Mouse (Mus musculus) hindbrain, embryonic 12.5 days (tissue): ENCODE data around the gene Dctn5. TPM values are rescaled to one million over a fixed set of nuclear protein-coding genes. Genes with fewer than 3 reads are reported as not detected.
"Not testable (repeated sequence)": the region's sequence is repeated elsewhere in the genome, so short reads cannot be mapped to it uniquely, and the experiment has no call there.

Experiments
- ATAC-seq: fragments of 200-750 bp; cut with Nextera tagmentation; 2 replicates; pipeline ENCODE4 v1.8.0; 2017; ENCODE audit warnings: moderate TSS enrichment; ENCODE audit not compliant: low FRiP score
- H3K27ac ChIP-seq: fragments of 300-500 bp; sonication (generic); 2 replicates; pipeline ENCODE4 v1.5.1; 2016; ENCODE audit warnings: mild to moderate bottlenecking
- H3K27me3 ChIP-seq: fragments of 300-500 bp; sonication (generic); 2 replicates; pipeline ENCODE4 v1.6.1; 2016; ENCODE audit warnings: mild to moderate bottlenecking
- H3K36me3 ChIP-seq: fragments of 300-500 bp; sonication (generic); 2 replicates; pipeline ENCODE4 v1.6.1; 2016; ENCODE audit warnings: mild to moderate bottlenecking
- H3K4me1 ChIP-seq: fragments of 300-500 bp; sonication (generic); 2 replicates; pipeline ENCODE4 v1.6.1; 2016
- H3K4me2 ChIP-seq: fragments of 300-500 bp; sonication (generic); replicated peaks from 2 replicates; pipeline ENCODE4 v1.6.1; 2016; ENCODE audit warnings: mild to moderate bottlenecking
- H3K4me3 ChIP-seq: fragments of 300-500 bp; sonication (generic); 2 replicates; pipeline ENCODE4 v1.5.1; 2016; ENCODE audit warnings: mild to moderate bottlenecking
- H3K9ac ChIP-seq: fragments of 300-500 bp; sonication (generic); 2 replicates; pipeline ENCODE4 v1.6.1; 2016; ENCODE audit warnings: mild to moderate bottlenecking, moderate library complexity
- H3K9me3 ChIP-seq: fragments of 300-500 bp; sonication (generic); replicated peaks from 2 replicates; pipeline ENCODE4 v1.6.1; 2016; ENCODE audit warnings: mild to moderate bottlenecking
- WGBS: fragments of 180-500 bp; shearing (Covaris S2); methylation state at CpG from one replicate; pipeline ENCODE4 v1.1.7; 2016; 5-methylcytosine and 5-hydroxymethylcytosine counted together
- polyA plus RNA-seq: library from polyadenylated mRNA; unstranded; fragments of >200 nt; fragmentation: Nextera tagmentation; extraction: Ambion mirVana; gene quantifications from 2 replicates; pipeline ENCODE4 v1.2.1, GENCODE M21; 2016

Dctn5 gene
- polyA plus RNA-seq, result 124 and 135 TPM in 2 replicates

GRCm38 (mm10) chr7:122132497-122133337 lies at the start of gene Dctn5, which contains the start of gene Palb2:
Gene Dctn5, plus strand, starts transcription at chr7:122133041.
Gene Palb2, minus strand, starts transcription at chr7:122132985.
- peak within 1 kb of the TSS; percentile 81 for H3K4me3 ChIP-seq
- ATAC-seq, result peak; percentile 96
- WGBS, result under 1% methylated on average over 54 of the region's 54 CpGs
- H3K9ac ChIP-seq, result peak within 1 kb of the TSS; percentile 82
- H3K36me3 ChIP-seq, result peaks cover 36% of the 10 kb centered on the region
- H3K9me3 ChIP-seq, result no peaks in the 10 kb centered on the region
- no peaks in the 10 kb centered on the region for H3K27me3 ChIP-seq
- peaks cover 9% of the 10 kb centered on the region for H3K4me1 ChIP-seq
- H3K27ac ChIP-seq, result peak within 1 kb of the TSS; percentile 42; the same call in 1 of the 2 replicates
- peak within 1 kb of the TSS; percentile 75 for H3K4me2 ChIP-seq

GRCm38 (mm10) chr7:122087195-122087982 lies 45.5 kb upstream of the Dctn5 start:
- Histone ChIP-seq H3K4me2 (no peak overlapping the region), H3K9me3 (no peaks in the 10 kb centered on the region), H3K27me3 (no peaks in the 10 kb centered on the region), H3K4me1 (no peaks in the 10 kb centered on the region), H3K36me3 (peaks cover 63% of the 10 kb centered on the region), H3K4me3 (no peak overlapping the region), H3K27ac (no peak overlapping the region), H3K9ac (no peak overlapping the region)
- ATAC-seq, result no peak
- 91% methylated on average over 11 of the region's 11 CpGs for WGBS

GRCm38 (mm10) chr7:122094564-122095330 lies 38.1 kb upstream of the Dctn5 start:
- no peak for ATAC-seq
- no peak overlapping the region for H3K27ac ChIP-seq
- no peaks in the 10 kb centered on the region for H3K9me3 ChIP-seq
- H3K36me3 ChIP-seq, result peaks cover 79% of the 10 kb centered on the region
- no peak overlapping the region for H3K4me3 ChIP-seq
- no peak overlapping the region for H3K9ac ChIP-seq
- no peak overlapping the region for H3K4me2 ChIP-seq
- H3K4me1 ChIP-seq, result no peaks in the 10 kb centered on the region
- no peaks in the 10 kb centered on the region for H3K27me3 ChIP-seq
- WGBS, result 98% methylated on average over 2 of the region's 2 CpGs

- no peaks in the 10 kb centered on the region for H3K27me3 ChIP-seq
- no peak overlapping the region for H3K4me2 ChIP-seq
- WGBS, result 95% methylated on average over 3 of the region's 3 CpGs
- no peak for ATAC-seq
- H3K9ac ChIP-seq, result no peak overlapping the region
- H3K27ac ChIP-seq, result no peak overlapping the region
- H3K4me1 ChIP-seq, result peaks cover 13% of the 10 kb centered on the region
- H3K9me3 ChIP-seq, result no peaks in the 10 kb centered on the region
- peaks cover 50% of the 10 kb centered on the region for H3K36me3 ChIP-seq
- no peak overlapping the region for H3K4me3 ChIP-seq
Measured at GRCm38 (mm10) chr7:122098009-122098408, 34.8 kb upstream of the Dctn5 start.

- peaks cover 13% of the 10 kb centered on the region for H3K4me1 ChIP-seq
- no peaks in the 10 kb centered on the region for H3K27me3 ChIP-seq
- no peaks in the 10 kb centered on the region for H3K9me3 ChIP-seq
- H3K4me2 ChIP-seq, result no peak overlapping the region
- ATAC-seq, result no peak
- H3K27ac ChIP-seq, result no peak overlapping the region
- 67% methylated on average over 4 of the region's 4 CpGs for WGBS
- no peak overlapping the region for H3K4me3 ChIP-seq
- peaks cover 41% of the 10 kb centered on the region for H3K36me3 ChIP-seq
- no peak overlapping the region for H3K9ac ChIP-seq
Measured at GRCm38 (mm10) chr7:122099222-122099621, 33.6 kb upstream of the Dctn5 start.

GRCm38 (mm10) chr7:122101014-122101746 lies 31.7 kb upstream of the Dctn5 start:
- peak; percentile 82 for ATAC-seq
- 10% methylated on average over 25 of the region's 28 CpGs for WGBS
- H3K9me3 ChIP-seq, H3K27me3 ChIP-seq: not testable (repeated sequence)
- peaks cover 13% of the 10 kb centered on the region for H3K4me1 ChIP-seq
- H3K9ac ChIP-seq, result peak overlapping the region; percentile 90
- peaks cover 23% of the 10 kb centered on the region for H3K36me3 ChIP-seq
- peak overlapping the region; percentile 74 for H3K4me3 ChIP-seq
- H3K27ac ChIP-seq, result peak overlapping the region; percentile 57; the same call in 1 of the 2 replicates
- peak overlapping the region; percentile 72 for H3K4me2 ChIP-seq

GRCm38 (mm10) chr7:122101747-122102244 lies 31.0 kb upstream of the Dctn5 start, which contains the start of gene Ndufab1:
Gene Ndufab1, minus strand, starts transcription at chr7:122101886.
- H3K27me3 ChIP-seq, result no peaks in the 10 kb centered on the region
- peak within 1 kb of the TSS; percentile 72 for H3K4me2 ChIP-seq
- H3K9ac ChIP-seq, result peak within 1 kb of the TSS; percentile 90
- H3K36me3 ChIP-seq, result peaks cover 17% of the 10 kb centered on the region
- H3K27ac ChIP-seq, result peak within 1 kb of the TSS; percentile 57
- WGBS, result under 1% methylated on average over 39 of the region's 43 CpGs
- no peaks in the 10 kb centered on the region for H3K9me3 ChIP-seq
- ATAC-seq, result peak; percentile 97
- peak within 1 kb of the TSS; percentile 74 for H3K4me3 ChIP-seq
- peaks cover 13% of the 10 kb centered on the region for H3K4me1 ChIP-seq

- no peak for ATAC-seq
- no peak overlapping the region for H3K9ac ChIP-seq
- H3K27ac ChIP-seq, result no peak overlapping the region
- H3K4me1 ChIP-seq, result no peaks in the 10 kb centered on the region
- H3K4me3 ChIP-seq, result no peak overlapping the region
- H3K36me3 ChIP-seq, result peaks cover 23% of the 10 kb centered on the region
- no peaks in the 10 kb centered on the region for H3K27me3 ChIP-seq
- 93% methylated on average over 6 of the region's 6 CpGs for WGBS
- no peaks in the 10 kb centered on the region for H3K9me3 ChIP-seq
- no peak overlapping the region for H3K4me2 ChIP-seq
Measured at GRCm38 (mm10) chr7:122108206-122108605, 24.6 kb upstream of the Dctn5 start.

GRCm38 (mm10) chr7:122123518-122123917 lies 9.3 kb upstream of the Dctn5 start:
- H3K27ac ChIP-seq, result no peak overlapping the region
- no peak for ATAC-seq
- peaks cover 58% of the 10 kb centered on the region for H3K36me3 ChIP-seq
- no peaks in the 10 kb centered on the region for H3K9me3 ChIP-seq
- H3K4me2 ChIP-seq, result no peak overlapping the region
- 89% methylated on average over 4 of the region's 4 CpGs for WGBS
- no peaks in the 10 kb centered on the region for H3K4me1 ChIP-seq
- H3K9ac ChIP-seq, result no peak overlapping the region
- H3K4me3 ChIP-seq, result no peak overlapping the region
- no peaks in the 10 kb centered on the region for H3K27me3 ChIP-seq

- H3K4me3 ChIP-seq, result no peak overlapping the region
- peaks cover 52% of the 10 kb centered on the region for H3K36me3 ChIP-seq
- H3K4me1 ChIP-seq, result no peaks in the 10 kb centered on the region
- WGBS, result 81% methylated on average over 8 of the region's 8 CpGs
- H3K9ac ChIP-seq, result no peak overlapping the region
- no peak overlapping the region for H3K27ac ChIP-seq
- no peaks in the 10 kb centered on the region for H3K27me3 ChIP-seq
- no peak for ATAC-seq
- H3K4me2 ChIP-seq, result no peak overlapping the region
- H3K9me3 ChIP-seq, result no peaks in the 10 kb centered on the region
Measured at GRCm38 (mm10) chr7:122125636-122126035, 7.2 kb upstream of the Dctn5 start.

- 95% methylated on average over 11 of the region's 11 CpGs for WGBS
- H3K4me2 ChIP-seq, result no peak overlapping the region
- no peak for ATAC-seq
- no peak overlapping the region for H3K9ac ChIP-seq
- no peak overlapping the region for H3K27ac ChIP-seq
- no peak overlapping the region for H3K4me3 ChIP-seq
- no peaks in the 10 kb centered on the region for H3K9me3 ChIP-seq
- peaks cover 45% of the 10 kb centered on the region for H3K36me3 ChIP-seq
- H3K4me1 ChIP-seq, result no peaks in the 10 kb centered on the region
- H3K27me3 ChIP-seq, result no peaks in the 10 kb centered on the region
Measured at GRCm38 (mm10) chr7:122126946-122127345, 5.9 kb upstream of the Dctn5 start.
